ENCODE assay signal across 8 mouse cellular contexts in the genomic region with DNA sequence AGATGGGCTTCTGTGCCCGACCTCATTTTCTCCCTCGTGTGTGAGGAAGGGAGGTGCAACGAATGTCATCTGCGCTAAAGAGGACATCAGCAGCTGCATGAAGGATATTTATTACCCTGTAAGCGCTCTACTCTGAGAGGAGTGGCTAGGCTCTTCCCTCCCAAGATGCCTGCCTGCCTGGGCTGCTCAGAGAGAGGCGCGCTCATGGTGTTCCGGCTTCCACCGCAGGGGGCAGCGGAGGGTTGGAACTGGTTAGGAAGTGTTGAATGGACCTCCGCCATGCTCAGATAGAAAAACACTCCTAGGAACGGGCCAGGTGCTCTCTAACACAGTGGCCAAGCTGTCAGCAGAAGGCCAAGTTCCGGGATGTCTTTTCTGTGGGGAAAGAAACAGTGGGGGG. TPM values are rescaled to one million over a fixed set of nuclear protein-coding genes. Genes with fewer than 3 reads are reported as not detected.
DNase-seq lines count a peak whose midpoint lies in the region; ATAC-seq and TF ChIP-seq lines count a peak whose summit lies in the region.

No protein-coding gene starts in this region.

- no peak overlapping the region for H3K27ac ChIP-seq in embryonic facial prominence, embryonic 12.5 days
- no peak overlapping the region for H3K27ac ChIP-seq in heart, embryonic 16.5 days (ENCODE audit: low read length)
- no peak overlapping the region for H3K27ac ChIP-seq in liver, postnatal 0 days (ENCODE audit: low read depth)
- H3K27ac ChIP-seq in neural tube, embryonic 14.5 days (ENCODE audit: low read depth, low read length), result 0 out of 2 replicates have a peak overlapping the region, but pooled peaks have one; percentile 12

- H3K27me3 ChIP-seq in E14TG2a.4 (ENCODE audit: insufficient read depth, low read length), result no peaks in the 10 kb centered on the region
- H3K27me3 ChIP-seq in embryonic facial prominence, embryonic 12.5 days, result no peaks in the 10 kb centered on the region
- peaks cover 3% of the 10 kb centered on the region for H3K27me3 ChIP-seq in heart, embryonic 16.5 days (ENCODE audit: control insufficient read depth, insufficient read depth, low read length)
- peaks cover 4% of the 10 kb centered on the region; the same call in 1 of the 2 replicates for H3K27me3 ChIP-seq in liver, postnatal 0 days (ENCODE audit: insufficient read depth, low read length)
- no peaks in the 10 kb centered on the region for H3K27me3 ChIP-seq in neural tube, embryonic 14.5 days (ENCODE audit: control insufficient read depth, insufficient read depth, low read length)

- 5% methylated on average over 13 of the region's 13 CpGs for WGBS in embryonic facial prominence, embryonic 12.5 days
- 5% methylated on average over 13 of the region's 13 CpGs for WGBS in heart, embryonic 16.5 days
- 8% methylated on average over 13 of the region's 13 CpGs for WGBS in liver, postnatal 0 days (ENCODE audit: insufficient replicate concordance)
- WGBS in neural tube, embryonic 14.5 days, result 5% methylated on average over 13 of the region's 13 CpGs

- ATAC-seq in embryonic facial prominence, embryonic 12.5 days (ENCODE audit: insufficient number of reproducible peaks, insufficient read depth, low FRiP score, low TSS enrichment), result peak; percentile 74; the same call in 1 of the 2 replicates
- no peak; the same call in 1 of the 2 replicates for ATAC-seq in heart, embryonic 16.5 days (replicated peaks; ENCODE audit: extremely low read depth, insufficient read depth, low FRiP score)
- 0 out of 2 replicates have a peak, but pooled peaks have one; percentile 44 for ATAC-seq in liver, postnatal 0 days
- ATAC-seq in neural tube, embryonic 14.5 days (ENCODE audit: low read depth), result peak; percentile 90
- no peak for ATAC-seq in erythroblast, adult 5-6 weeks (replicated peaks; ENCODE audit: low FRiP score, poor library complexity, severe bottlenecking)

- peaks cover 73% of the 10 kb centered on the region for H3K4me1 ChIP-seq in E14TG2a.4 (replicated peaks; ENCODE audit: low read depth, low read length)
- H3K4me1 ChIP-seq in embryonic facial prominence, embryonic 12.5 days, result no peaks in the 10 kb centered on the region
- H3K4me1 ChIP-seq in heart, embryonic 16.5 days (ENCODE audit: control insufficient read depth, insufficient read depth, low read length), result no peaks in the 10 kb centered on the region
- no peaks in the 10 kb centered on the region for H3K4me1 ChIP-seq in liver, postnatal 0 days (ENCODE audit: insufficient read depth)
- H3K4me1 ChIP-seq in neural tube, embryonic 14.5 days (ENCODE audit: control insufficient read depth, insufficient read depth, low read length), result no peaks in the 10 kb centered on the region

- TF ChIP-seq CTCF in E14TG2a.4 (conservative IDR thresholded peaks at IDR 0.05; ENCODE audit: low read length), result peak; percentile 60
- peak; percentile 53 for TF ChIP-seq CTCF in liver, postnatal 0 days (IDR thresholded peaks at IDR 0.05; ENCODE audit: low read depth)

- H3K9me3 ChIP-seq in E14TG2a.4 (ENCODE audit: low read length), result 0 out of 2 replicates have a peak, but pooled peaks cover 3% of the 10 kb centered on the region
- no peaks in the 10 kb centered on the region for H3K9me3 ChIP-seq in embryonic facial prominence, embryonic 12.5 days
- no peaks in the 10 kb centered on the region for H3K9me3 ChIP-seq in heart, embryonic 16.5 days (replicated peaks; ENCODE audit: control insufficient read depth, low read length)
- no peaks in the 10 kb centered on the region for H3K9me3 ChIP-seq in liver, postnatal 0 days (ENCODE audit: low read length)
- H3K9me3 ChIP-seq in neural tube, embryonic 14.5 days (ENCODE audit: control insufficient read depth, low read length), result no peaks in the 10 kb centered on the region

- no peak for TF ChIP-seq EP300 in liver, postnatal 0 days (IDR thresholded peaks at IDR 0.05; ENCODE audit: low read depth)

- H3K4me3 ChIP-seq in E14TG2a.4 (replicated peaks; ENCODE audit: low read length), result peak overlapping the region; percentile 78
- H3K4me3 ChIP-seq in embryonic facial prominence, embryonic 12.5 days, result 0 out of 2 replicates have a peak overlapping the region, but pooled peaks have one; percentile 10
- no peak overlapping the region for H3K4me3 ChIP-seq in heart, embryonic 16.5 days (ENCODE audit: low read length)
- H3K4me3 ChIP-seq in liver, postnatal 0 days (ENCODE audit: low read depth, low read length), result no peak overlapping the region
- H3K4me3 ChIP-seq in neural tube, embryonic 14.5 days (ENCODE audit: low read depth, low read length), result peak overlapping the region; percentile 16; the same call in 1 of the 2 replicates

- peak; percentile 74 for DNase-seq in adrenal gland, postnatal 25 days
- DNase-seq in kidney, postnatal 14 days, result peak; percentile 82
- DNase-seq in liver, postnatal 0 days, result peak; percentile 72

- peaks cover 8% of the 10 kb centered on the region for H3K36me3 ChIP-seq in E14TG2a.4 (ENCODE audit: insufficient read depth, low read length)
- no peaks in the 10 kb centered on the region for H3K36me3 ChIP-seq in embryonic facial prominence, embryonic 12.5 days
- no peaks in the 10 kb centered on the region for H3K36me3 ChIP-seq in heart, embryonic 16.5 days (ENCODE audit: control insufficient read depth, insufficient read depth)
- no peaks in the 10 kb centered on the region for H3K36me3 ChIP-seq in liver, postnatal 0 days (replicated peaks; ENCODE audit: insufficient read depth, low read length)
- H3K36me3 ChIP-seq in neural tube, embryonic 14.5 days (ENCODE audit: control insufficient read depth, insufficient read depth, low read length), result no peaks in the 10 kb centered on the region

- peak overlapping the region; percentile 39 for H3K4me2 ChIP-seq in embryonic facial prominence, embryonic 12.5 days (replicated peaks)
- H3K4me2 ChIP-seq in heart, embryonic 16.5 days (ENCODE audit: low read depth, low read length), result peak overlapping the region; percentile 15; the same call in 1 of the 2 replicates
- no peak overlapping the region for H3K4me2 ChIP-seq in liver, postnatal 0 days (ENCODE audit: low read depth, low read length)
- peak overlapping the region; percentile 32 for H3K4me2 ChIP-seq in neural tube, embryonic 14.5 days (ENCODE audit: low read depth, low read length)

- H3K9ac ChIP-seq in embryonic facial prominence, embryonic 12.5 days, result no peak overlapping the region
- H3K9ac ChIP-seq in heart, embryonic 16.5 days (ENCODE audit: low read length), result no peak overlapping the region
- no peak overlapping the region for H3K9ac ChIP-seq in liver, postnatal 0 days (replicated peaks)
- no peak overlapping the region; the same call in 1 of the 2 replicates for H3K9ac ChIP-seq in neural tube, embryonic 14.5 days (replicated peaks; ENCODE audit: low read depth, low read length)

RNA-seq across cellular contexts. Expression of gene Pla2g5, which starts 3.6 kb away (rescaled TPM):
- 10.5 and 17.1 TPM in 2 replicates for total RNA-seq in adrenal gland, postnatal 25 days (2021)
- polyA plus RNA-seq in embryonic facial prominence, embryonic 12.5 days (2016; fragmentation: Nextera tagmentation; extraction: Ambion mirVana), result 0.82 and 0.84 TPM in 2 replicates
- 2.7 and 3.8 TPM in 2 replicates for polyA plus RNA-seq in heart, embryonic 16.5 days (2015; fragmentation: Nextera tagmentation; extraction: Ambion mirVana)
- polyA plus RNA-seq in liver, postnatal 0 days (2015; fragmentation: Nextera tagmentation; extraction: Ambion mirVana), result not detected in 2 replicates
- polyA plus RNA-seq in neural tube, embryonic 14.5 days (2014; fragmentation: Nextera tagmentation; extraction: Ambion mirVana), result 0.35 TPM in 1 of 2 replicates, not detected in the other
- total RNA-seq in erythroblast, adult 5-6 weeks (2015; ENCODE audit: low replicate concordance), result not detected in 2 replicates
- total RNA-seq in erythroblast, adult 5-6 weeks (2017; ENCODE audit: low replicate concordance), result not detected in 2 replicates

RNA-seq across cellular contexts. Expression of gene Gm13030, which starts 14.0 kb away (rescaled TPM):
- total RNA-seq in adrenal gland, postnatal 25 days (2021), result not detected in 2 replicates
- not detected in 2 replicates for polyA plus RNA-seq in embryonic facial prominence, embryonic 12.5 days (2016; fragmentation: Nextera tagmentation; extraction: Ambion mirVana)
- polyA plus RNA-seq in heart, embryonic 16.5 days (2015; fragmentation: Nextera tagmentation; extraction: Ambion mirVana), result not detected in 2 replicates
- polyA plus RNA-seq in liver, postnatal 0 days (2015; fragmentation: Nextera tagmentation; extraction: Ambion mirVana), result not detected in 2 replicates
- not detected in 2 replicates for polyA plus RNA-seq in neural tube, embryonic 14.5 days (2014; fragmentation: Nextera tagmentation; extraction: Ambion mirVana)
- 11.5 TPM in 1 of 2 replicates, not detected in the other for total RNA-seq in erythroblast, adult 5-6 weeks (2015; ENCODE audit: low replicate concordance)
- total RNA-seq in erythroblast, adult 5-6 weeks (2017; ENCODE audit: low replicate concordance), result not detected in 2 replicates

RNA-seq across cellular contexts. Expression of gene Pla2g2e, which starts 18.0 kb away (rescaled TPM):
- total RNA-seq in adrenal gland, postnatal 25 days (2021), result 1.5 TPM in 1 of 2 replicates, not detected in the other
- not detected in 2 replicates for polyA plus RNA-seq in embryonic facial prominence, embryonic 12.5 days (2016; fragmentation: Nextera tagmentation; extraction: Ambion mirVana)
- polyA plus RNA-seq in heart, embryonic 16.5 days (2015; fragmentation: Nextera tagmentation; extraction: Ambion mirVana), result 0.18 TPM in 1 of 2 replicates, not detected in the other
- not detected in 2 replicates for polyA plus RNA-seq in liver, postnatal 0 days (2015; fragmentation: Nextera tagmentation; extraction: Ambion mirVana)
- not detected in 2 replicates for polyA plus RNA-seq in neural tube, embryonic 14.5 days (2014; fragmentation: Nextera tagmentation; extraction: Ambion mirVana)
- not detected in 2 replicates for total RNA-seq in erythroblast, adult 5-6 weeks (2015; ENCODE audit: low replicate concordance)
- total RNA-seq in erythroblast, adult 5-6 weeks (2017; ENCODE audit: low replicate concordance), result not detected in 2 replicates

RNA-seq across cellular contexts. Expression of gene Otud3, which starts 54.0 kb away (rescaled TPM):
- 11.7 and 13.5 TPM in 2 replicates for total RNA-seq in adrenal gland, postnatal 25 days (2021)
- 4.0 and 4.6 TPM in 2 replicates for polyA plus RNA-seq in embryonic facial prominence, embryonic 12.5 days (2016; fragmentation: Nextera tagmentation; extraction: Ambion mirVana)
- 3.0 and 3.3 TPM in 2 replicates for polyA plus RNA-seq in heart, embryonic 16.5 days (2015; fragmentation: Nextera tagmentation; extraction: Ambion mirVana)
- 1.2 and 1.5 TPM in 2 replicates for polyA plus RNA-seq in liver, postnatal 0 days (2015; fragmentation: Nextera tagmentation; extraction: Ambion mirVana)
- polyA plus RNA-seq in neural tube, embryonic 14.5 days (2014; fragmentation: Nextera tagmentation; extraction: Ambion mirVana), result 2.6 and 3.3 TPM in 2 replicates
- total RNA-seq in erythroblast, adult 5-6 weeks (2015; ENCODE audit: low replicate concordance), result 1.5 and 2.1 TPM in 2 replicates
- total RNA-seq in erythroblast, adult 5-6 weeks (2017; ENCODE audit: low replicate concordance), result 0.26 and 3.8 TPM in 2 replicates

Comparison
In these comparisons a context has a peak if more than half of its experiments do, and no peak if none do; other contexts are left out.
1. H3K4me3 ChIP-seq: peak in E14TG2a.4 (single experiment), embryonic facial prominence, embryonic 12.5 days (single experiment) and neural tube, embryonic 14.5 days (single experiment); none in heart, embryonic 16.5 days (single experiment) and liver, postnatal 0 days (single experiment).
2. ATAC-seq: peak in embryonic facial prominence, embryonic 12.5 days (single experiment), liver, postnatal 0 days (single experiment) and neural tube, embryonic 14.5 days (single experiment); none in heart, embryonic 16.5 days (single experiment) and erythroblast, adult 5-6 weeks (single experiment).
3. Peak in every context shown above with its lines, with median percentiles within 50 percentile points of each other: DNase-seq.